Mouse (Mus musculus) lung, adult 2 months (tissue): Measurements from ENCODE around the gene Hivep1. TPM values are rescaled to one million over a fixed set of nuclear protein-coding genes. Genes with fewer than 3 reads are reported as not detected.

Source experiments
- DNase-seq: peaks from one replicate; pipeline ENCODE4 v3.0.0; 2022
- H3K4me1 ChIP-seq: fragments of 200-500 bp; 2 replicates; pipeline ENCODE4 v1.6.1; 2011; ENCODE audit warnings: low read length; ENCODE audit not compliant: control insufficient read depth, insufficient read depth
- H3K4me3 ChIP-seq: fragments of 200-500 bp; replicated peaks from 2 replicates; pipeline ENCODE3; 2011; ENCODE audit warnings: low read depth, mild to moderate bottlenecking, control low read depth, low read length; ENCODE audit errors: extremely low read depth
- CTCF ChIP-seq: fragments of 200-500 bp; IDR thresholded peaks from 2 replicates; pipeline ENCODE4 v1.5.1; 2011; ENCODE audit warnings: mild to moderate bottlenecking, low read length, control low read depth; ENCODE audit not compliant: insufficient read depth
- POLR2A ChIP-seq: fragments of 200-500 bp; IDR thresholded peaks from 2 replicates; pipeline ENCODE4 v1.6.1; 2011; ENCODE audit warnings: low read depth, mild to moderate bottlenecking, control low read depth, low read length, borderline replicate concordance; ENCODE audit errors: extremely low read depth
- WGBS: fragments of 180-500 bp; shearing (Covaris S2); methylation state at CpG from one replicate; pipeline ENCODE4 v1.1.7; 2018; 5-methylcytosine and 5-hydroxymethylcytosine counted together
- polyA plus RNA-seq: library from polyadenylated mRNA; depleted of rRNA; stranded (reverse); fragments of >200 nt; gene quantifications from 2 replicates; pipeline ENCODE4 v1.2.3, GENCODE M21; 2012; rRNA removed

Hivep1 gene
- 35.9 and 41.8 TPM in 2 replicates for polyA plus RNA-seq

- WGBS = under 1% methylated on average over 96 of the region's 100 CpGs
- peak within 1 kb of the TSS; percentile 79 for H3K4me3 ChIP-seq
- TF ChIP-seq POLR2A = peak; percentile 26; the same call in 1 of the 2 replicates
- no peak for TF ChIP-seq CTCF
- peaks cover 7% of the 10 kb centered on the region for H3K4me1 ChIP-seq
- peak; percentile 73 for DNase-seq
These were observed at the start of gene Hivep1 for GRCm38 (mm10) chr13:42051961-42052695. TSS of gene Hivep1 (plus strand) at chr13:42052021.

GRCm38 (mm10) chr13:42015484-42016045, 36.3 kb upstream of the Hivep1 start:
- DNase-seq = no peak
- TF ChIP-seq CTCF = no peak
- no peak for TF ChIP-seq POLR2A
- WGBS = 66% methylated on average over 10 of the region's 10 CpGs
- Histone ChIP-seq H3K4me3 (no peak overlapping the region), H3K4me1 (no peaks in the 10 kb centered on the region; the same call in 1 of the 2 replicates)

GRCm38 (mm10) chr13:42016218-42016617, 35.6 kb upstream of the Hivep1 start:
- DNase-seq = no peak
- no peaks in the 10 kb centered on the region; the same call in 1 of the 2 replicates for H3K4me1 ChIP-seq
- WGBS = 87% methylated on average over 5 of the region's 5 CpGs
- no peak overlapping the region for H3K4me3 ChIP-seq
- TF ChIP-seq CTCF (no peak), POLR2A (no peak)

- no peak overlapping the region for H3K4me3 ChIP-seq
- 70% methylated on average over 2 of the region's 2 CpGs for WGBS
- H3K4me1 ChIP-seq = no peaks in the 10 kb centered on the region; the same call in 1 of the 2 replicates
- no peak for DNase-seq
- TF ChIP-seq CTCF (no peak), POLR2A (no peak)
These were observed 33.5 kb upstream of the Hivep1 start for GRCm38 (mm10) chr13:42018356-42018755.

DNA sequence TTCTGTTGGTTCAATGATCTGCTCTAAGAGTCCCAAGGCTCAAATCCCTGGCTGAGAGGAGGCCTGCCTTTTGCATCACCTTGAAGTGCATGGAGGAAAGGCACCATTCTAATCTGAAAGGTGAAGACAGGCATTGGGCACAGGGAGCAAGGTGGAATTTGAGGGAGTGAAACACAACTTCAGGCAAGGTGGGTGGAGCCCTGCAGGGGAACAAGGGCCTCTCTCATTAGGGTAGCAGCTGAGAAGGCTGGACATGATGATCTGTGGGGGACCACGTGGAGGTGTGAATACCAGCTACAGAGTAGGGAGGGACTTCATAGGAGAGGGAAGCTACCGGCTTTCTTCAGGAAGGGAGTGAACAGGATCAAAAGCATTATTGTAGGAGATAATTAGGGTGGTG, 10.6 kb upstream of the Hivep1 start:
- 17% methylated on average over 2 of the region's 2 CpGs for WGBS
- Histone ChIP-seq H3K4me1 (no peaks in the 10 kb centered on the region), H3K4me3 (no peak overlapping the region)
- no peak for TF ChIP-seq POLR2A
- no peak for TF ChIP-seq CTCF
- DNase-seq = no peak

DNA sequence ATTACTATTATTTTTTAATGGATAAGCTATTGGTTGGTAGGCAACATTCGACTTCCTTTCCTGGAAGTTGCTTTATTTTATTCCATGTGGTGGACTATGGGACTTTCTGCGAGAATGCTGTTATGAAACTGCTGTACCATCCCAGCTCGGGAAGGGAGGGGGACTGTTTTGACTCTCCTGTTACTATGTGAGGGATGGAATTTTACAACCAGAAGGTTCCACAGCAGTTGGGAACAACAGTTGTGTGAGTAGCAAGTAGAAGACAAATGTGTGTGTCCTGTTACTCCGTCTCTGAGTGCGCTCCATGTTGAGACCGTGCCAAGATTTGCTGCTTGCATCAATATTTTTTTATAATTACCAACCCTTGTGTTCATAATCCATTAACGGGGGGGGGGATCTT, 8.4 kb upstream of the Hivep1 start:
- DNase-seq = no peak
- no peaks in the 10 kb centered on the region for H3K4me1 ChIP-seq
- H3K4me3 ChIP-seq = no peak overlapping the region
- TF ChIP-seq CTCF (no peak), POLR2A (no peak)
- 77% methylated on average over 7 of the region's 7 CpGs for WGBS

DNA sequence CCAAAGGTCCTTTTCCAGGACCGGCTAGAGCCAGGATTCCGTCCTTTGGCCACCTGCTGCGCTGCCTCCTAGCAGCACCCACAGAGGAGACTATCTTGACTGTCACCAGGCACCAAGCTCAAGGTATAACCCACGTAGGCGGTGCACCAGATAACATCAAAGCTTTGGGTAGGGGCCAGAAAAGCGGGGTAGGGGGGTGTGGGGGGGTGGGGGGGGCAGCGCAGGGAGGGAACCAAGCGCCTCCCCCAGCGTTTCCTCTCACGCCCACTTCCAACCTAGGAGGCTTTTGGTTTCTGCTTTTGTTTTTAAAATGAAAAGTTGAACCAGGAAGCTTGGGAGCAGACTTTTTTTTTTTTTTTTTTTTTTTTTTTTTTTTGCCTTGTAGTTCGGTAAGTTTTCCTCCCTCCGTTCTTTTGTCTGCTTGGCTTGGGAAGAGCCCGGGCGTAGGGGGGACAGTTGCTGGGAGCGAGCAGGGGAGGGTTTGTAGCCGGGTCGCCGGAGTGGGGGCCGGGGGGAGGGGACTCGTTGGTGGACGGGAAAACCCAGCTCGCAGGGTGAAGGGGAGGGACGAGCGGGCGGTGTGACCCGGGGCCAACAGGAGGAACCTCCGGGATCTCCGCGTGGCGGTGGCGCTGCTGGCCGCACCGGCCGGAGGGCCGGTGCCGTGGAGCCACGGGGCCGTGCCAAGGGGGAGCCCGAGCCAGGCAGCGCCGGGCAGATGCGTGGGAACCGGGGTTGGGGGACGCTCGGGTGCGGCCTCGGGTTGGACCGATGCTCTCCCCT, 2.6 kb upstream of the Hivep1 start:
- WGBS = under 1% methylated on average over 46 of the region's 48 CpGs
- peaks cover 4% of the 10 kb centered on the region for H3K4me1 ChIP-seq
- H3K4me3 ChIP-seq = peak overlapping the region; percentile 97
- TF ChIP-seq CTCF (no peak), POLR2A (0 out of 2 replicates have a peak, but pooled peaks have one; percentile 29)
- DNase-seq = peak; percentile 81

GRCm38 (mm10) chr13:42049774-42050125, 2.1 kb upstream of the Hivep1 start:
- peaks cover 7% of the 10 kb centered on the region for H3K4me1 ChIP-seq
- no peak for DNase-seq
- TF ChIP-seq POLR2A (no peak), CTCF (no peak)
- H3K4me3 ChIP-seq = peak overlapping the region; percentile 97
- WGBS = 1% methylated on average over 8 of the region's 8 CpGs

DNA sequence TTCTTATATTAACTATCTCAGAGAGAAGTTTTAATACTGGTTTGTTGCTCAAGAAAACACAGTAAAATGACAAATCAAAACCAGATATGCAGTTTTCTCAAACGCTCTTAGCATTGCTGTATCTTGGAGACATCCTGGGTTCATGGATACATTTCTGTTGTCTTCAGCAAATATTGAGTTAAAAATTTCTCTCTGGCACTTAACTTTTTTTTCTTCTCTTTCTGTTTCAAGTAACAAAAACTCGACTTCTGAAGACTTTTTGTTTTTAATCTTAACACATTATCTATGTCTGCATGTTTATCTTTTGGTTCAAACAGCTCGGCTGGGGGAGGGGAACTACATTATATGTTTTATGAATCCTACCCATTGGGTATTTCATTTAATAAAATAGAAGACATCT, 1.7 kb upstream of the Hivep1 start:
- 2% methylated on average over 3 of the region's 3 CpGs for WGBS

More for the DNA sequence above, 1.7 kb upstream of the Hivep1 start:
- no peak for DNase-seq
- Histone ChIP-seq H3K4me1 (peaks cover 7% of the 10 kb centered on the region), H3K4me3 (peak overlapping the region; percentile 97)
- TF ChIP-seq POLR2A = no peak
- no peak for TF ChIP-seq CTCF
